Mouse (Mus musculus) gastrocnemius, adult 2 months (tissue): ENCODE results near the gene Ceacam2. TPM values are rescaled to one million over a fixed set of nuclear protein-coding genes. Genes with fewer than 3 reads are reported as not detected.
"Not testable (repeated sequence)": the region's sequence is repeated elsewhere in the genome, so short reads cannot be mapped to it uniquely, and the experiment has no call there.

Experiments
- DNase-seq: peaks from one replicate; pipeline ENCODE4 v3.0.0; 2022
- H3K27ac ChIP-seq: fragments of 200-600 bp; 2 replicates; pipeline ENCODE4 v1.8.1; 2022; ENCODE audit warnings: mild to moderate bottlenecking
- H3K4me3 ChIP-seq: fragments of 200-600 bp; 2 replicates; pipeline ENCODE4 v1.8.1; 2022; ENCODE audit warnings: mild to moderate bottlenecking, moderate library complexity
- CTCF ChIP-seq: fragments of 200-600 bp; IDR thresholded peaks from 2 replicates; pipeline ENCODE4 v1.8.1; 2022; ENCODE audit warnings: antibody characterized with exemption, mild to moderate bottlenecking, moderate library complexity
- intact Hi-C: fragments of 180-260 bp; cut with DNase I; formaldehyde crosslinking; loops from one replicate; pipeline ENCODE4 v1.15.1; 2025
- total RNA-seq, 2 experiments: library from RNA; stranded (reverse); gene quantifications; 2 replicates each; pipeline ENCODE4 v1.2.3; 2021

The Ceacam2 gene
- total RNA-seq, 2 experiments from 2014 or later: 0.43 to 1.4 TPM

DNA sequence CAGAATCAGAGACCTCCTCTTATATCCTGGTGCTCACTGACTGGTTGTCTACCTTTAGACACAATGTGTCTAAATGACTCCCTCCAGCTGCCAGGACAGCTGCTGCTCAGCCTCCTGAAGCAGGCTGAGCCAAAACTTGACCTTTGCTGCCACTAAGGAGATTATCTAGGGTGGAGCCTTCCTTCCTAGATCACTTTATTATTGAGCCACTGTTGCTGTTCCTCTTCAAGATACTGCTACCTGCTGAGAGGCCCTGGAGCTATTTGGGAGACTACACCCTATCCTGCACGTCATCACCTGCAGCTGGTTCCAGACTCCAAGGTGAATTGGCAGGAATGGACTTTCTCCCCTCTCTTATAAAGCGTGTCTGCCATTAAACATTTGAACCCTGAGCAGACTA is 8.8 kb downstream of the Ceacam2 start:
- Histone ChIP-seq H3K27ac (peak overlapping the region; percentile 59; the same call in 1 of the 2 replicates), H3K4me3 (no peak overlapping the region)
- DNase-seq: no peak
- TF ChIP-seq CTCF: no peak
- intact Hi-C loops: no loop called here

DNA sequence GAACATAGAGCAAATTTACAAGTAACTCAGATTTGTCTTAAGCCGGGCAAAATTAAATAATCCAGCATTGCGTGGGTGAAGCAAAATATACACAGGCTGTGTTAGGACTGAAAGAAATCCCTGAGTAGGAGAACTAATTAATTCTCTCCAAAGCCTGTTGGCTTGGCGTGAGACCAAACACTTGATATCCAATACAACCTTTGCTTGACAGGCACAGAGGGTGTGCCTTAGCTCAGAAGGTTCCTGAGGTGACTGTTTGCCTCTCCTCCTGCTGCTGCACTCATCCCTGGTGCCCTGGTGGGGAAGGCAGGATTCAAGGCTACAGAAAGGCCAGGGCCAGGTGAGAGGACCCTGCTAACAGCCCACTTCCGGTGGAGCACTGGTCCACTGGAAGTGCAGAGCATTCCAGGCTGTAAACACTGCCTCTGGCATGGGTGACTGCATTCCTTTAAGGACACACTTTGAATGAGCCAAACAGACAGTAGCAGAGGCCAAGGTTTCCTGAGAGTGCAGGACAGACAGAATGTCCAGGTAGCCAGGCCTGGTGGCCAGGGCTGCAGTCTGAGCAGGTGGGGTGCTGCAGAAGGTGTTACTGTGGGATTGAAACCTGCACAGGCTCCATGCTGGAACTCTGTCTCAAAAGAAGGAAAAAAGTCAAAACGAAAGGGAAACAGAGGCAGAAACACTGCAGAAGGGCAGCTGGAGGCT is 23.4 kb downstream of the Ceacam2 start:
- DNase-seq, intact Hi-C loops, H3K4me3 ChIP-seq, H3K27ac ChIP-seq: not testable (repeated sequence)

DNA sequence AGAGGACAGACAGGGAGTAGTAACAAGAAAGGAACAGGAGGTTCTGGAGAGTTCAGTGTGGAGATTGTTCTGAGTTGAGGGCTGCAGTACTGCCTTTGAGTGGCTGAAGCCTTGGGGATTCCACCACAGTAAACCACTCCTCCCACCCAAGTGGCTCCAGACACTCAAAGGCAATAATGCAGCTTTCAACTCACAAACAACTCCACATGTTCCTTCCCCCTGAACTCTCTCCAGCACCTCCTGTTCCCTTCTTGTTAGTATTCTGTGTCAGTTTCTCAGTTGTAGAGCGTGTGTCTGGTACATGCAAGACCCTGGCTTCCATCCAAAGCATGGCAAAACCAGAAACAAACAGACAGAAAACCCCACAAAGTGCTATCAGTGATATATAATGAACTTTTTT is 24.0 kb downstream of the Ceacam2 start:
- H3K27ac ChIP-seq, intact Hi-C loops, H3K4me3 ChIP-seq, DNase-seq: not testable (repeated sequence)

DNA sequence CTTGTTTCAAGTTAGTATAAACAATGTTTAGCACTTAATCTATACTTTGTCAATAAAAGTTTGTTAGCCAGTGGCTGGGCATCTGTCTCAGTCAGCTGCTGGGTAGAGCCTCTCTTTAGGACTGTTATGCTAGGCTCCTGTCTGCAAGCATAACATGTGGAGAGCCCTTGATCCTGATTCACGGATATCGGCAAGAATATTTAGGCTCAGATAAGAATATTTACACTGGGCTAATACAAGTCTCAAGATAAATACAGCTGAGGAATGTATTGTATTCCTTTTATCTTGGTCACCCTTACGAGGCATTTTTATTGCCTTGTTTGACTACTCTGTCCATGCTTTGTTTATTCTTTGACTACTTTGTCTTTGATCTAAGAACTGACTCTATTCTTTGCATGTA is 29.7 kb downstream of the Ceacam2 start:
- Histone ChIP-seq H3K27ac (no peak overlapping the region), H3K4me3 (no peak overlapping the region)
- TF ChIP-seq CTCF: no peak
- DNase-seq: no peak
- intact Hi-C loops: no loop called here

DNA sequence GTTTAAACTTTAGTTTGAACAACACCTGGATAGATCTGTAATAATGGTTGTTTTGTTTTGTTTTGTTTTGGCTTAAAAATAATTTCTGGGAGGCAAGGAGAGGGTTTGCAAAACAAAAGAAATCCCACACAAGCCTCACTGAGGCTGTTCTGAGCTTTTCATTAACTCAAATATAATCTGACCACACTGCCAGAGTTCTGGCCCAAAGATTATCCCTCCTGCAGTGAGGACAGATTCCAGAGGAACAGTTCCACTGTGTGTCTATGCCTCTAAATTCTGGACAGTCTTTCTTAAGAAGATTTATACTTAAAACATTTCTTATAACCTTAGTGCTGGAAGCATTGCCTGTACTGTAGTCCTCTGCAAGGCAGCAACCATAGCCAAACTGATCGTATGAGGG is 45.0 kb downstream of the Ceacam2 start:
- intact Hi-C loops: no loop called here
- TF ChIP-seq CTCF: no peak
- no peak for DNase-seq
- H3K4me3 ChIP-seq: no peak overlapping the region
- no peak overlapping the region for H3K27ac ChIP-seq

DNA sequence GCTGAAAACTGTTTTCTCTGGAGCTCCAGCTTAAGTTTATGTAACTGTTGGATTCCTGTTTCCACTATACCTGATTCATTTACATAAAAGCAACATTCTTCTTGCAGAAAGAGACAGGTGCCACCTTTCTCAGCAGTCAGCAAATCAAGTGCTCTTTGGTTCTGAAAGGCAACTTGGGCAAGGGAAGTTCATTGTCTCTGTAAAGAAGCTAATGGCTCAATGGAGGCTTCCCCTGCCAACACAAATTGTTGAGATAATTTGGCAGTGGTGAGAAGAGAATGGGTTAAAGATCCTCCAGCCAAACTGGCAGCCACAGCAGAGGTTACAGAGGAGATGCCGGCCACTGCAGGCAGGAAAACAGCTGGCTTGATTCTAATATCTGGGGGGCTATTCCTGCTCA is 49.0 kb downstream of the Ceacam2 start:
- intact Hi-C loops, H3K4me3 ChIP-seq, H3K27ac ChIP-seq, DNase-seq: not testable (repeated sequence)

DNA sequence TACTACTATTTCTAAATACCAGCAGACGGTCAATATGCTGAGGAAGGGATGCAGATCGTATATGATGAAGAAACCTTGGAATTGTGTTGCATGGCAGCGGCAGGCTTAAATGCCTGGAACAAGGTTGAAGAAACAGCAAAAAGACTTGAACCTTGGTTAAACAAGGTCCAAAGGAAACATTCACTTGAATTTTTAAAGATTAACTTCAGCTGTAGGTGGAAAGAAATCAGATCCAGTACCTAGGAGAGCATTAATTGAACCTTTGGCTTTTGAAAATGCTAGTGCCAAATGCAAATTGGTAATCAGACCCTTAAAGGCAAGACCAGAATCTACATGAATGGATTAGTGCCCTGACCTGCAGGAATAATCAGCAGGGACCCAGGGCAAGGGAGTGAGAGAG is 50.3 kb downstream of the Ceacam2 start:
- intact Hi-C loops, H3K27ac ChIP-seq, DNase-seq, H3K4me3 ChIP-seq: not testable (repeated sequence)

DNA sequence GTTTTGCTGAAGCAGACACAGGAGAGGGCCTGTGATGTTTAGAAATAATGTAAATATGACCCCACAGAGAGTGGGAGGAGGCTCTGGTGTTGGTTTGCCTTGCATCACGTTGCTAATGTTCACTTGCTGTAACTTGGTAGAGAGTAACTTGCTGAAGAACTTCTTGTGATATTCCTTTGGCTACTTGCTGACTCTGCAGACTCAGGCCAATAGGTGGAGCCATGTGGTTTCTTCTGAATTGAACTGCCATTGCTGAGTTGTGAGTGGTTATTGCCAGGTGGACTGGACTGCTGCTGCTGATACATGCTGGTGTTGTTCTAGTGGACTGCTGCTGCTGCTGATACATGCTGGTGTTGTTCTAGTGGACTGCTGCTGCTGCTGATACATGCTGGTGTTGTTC is 53.5 kb downstream of the Ceacam2 start:
- TF ChIP-seq CTCF: peak; percentile 57
- DNase-seq: no peak

DNA sequence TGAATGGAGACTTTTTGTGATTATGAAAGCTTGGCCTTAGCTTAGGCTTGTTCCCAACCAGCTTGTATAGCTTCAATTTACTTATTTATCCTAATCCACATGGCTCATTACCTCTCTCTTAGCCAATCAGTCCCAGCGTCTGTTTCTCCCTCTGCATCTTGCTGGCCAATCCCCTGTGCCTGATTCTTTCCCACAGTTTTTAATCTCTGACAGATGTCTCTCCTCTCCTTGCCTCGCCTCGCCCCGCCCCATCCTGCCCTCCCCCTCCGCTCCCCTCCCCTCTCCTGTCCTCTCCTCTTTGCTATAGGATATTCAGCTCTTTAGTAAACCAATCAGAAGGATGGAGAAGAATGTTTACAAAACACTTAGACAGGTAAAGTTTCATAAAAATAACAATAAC is 54.6 kb downstream of the Ceacam2 start:
- intact Hi-C loops: loop anchor here (2.0 kb wide), 1 partner anchor 116 kb away; no protein-coding TSS in a partner anchor
- TF ChIP-seq CTCF: no peak
- DNase-seq: no peak
- no peak overlapping the region for H3K4me3 ChIP-seq
- no peak overlapping the region for H3K27ac ChIP-seq

More for the DNA sequence above, 53.5 kb downstream of the Ceacam2 start:
- Histone ChIP-seq H3K27ac (no peak overlapping the region), H3K4me3 (no peak overlapping the region)
- intact Hi-C loops: no loop called here

DNA sequence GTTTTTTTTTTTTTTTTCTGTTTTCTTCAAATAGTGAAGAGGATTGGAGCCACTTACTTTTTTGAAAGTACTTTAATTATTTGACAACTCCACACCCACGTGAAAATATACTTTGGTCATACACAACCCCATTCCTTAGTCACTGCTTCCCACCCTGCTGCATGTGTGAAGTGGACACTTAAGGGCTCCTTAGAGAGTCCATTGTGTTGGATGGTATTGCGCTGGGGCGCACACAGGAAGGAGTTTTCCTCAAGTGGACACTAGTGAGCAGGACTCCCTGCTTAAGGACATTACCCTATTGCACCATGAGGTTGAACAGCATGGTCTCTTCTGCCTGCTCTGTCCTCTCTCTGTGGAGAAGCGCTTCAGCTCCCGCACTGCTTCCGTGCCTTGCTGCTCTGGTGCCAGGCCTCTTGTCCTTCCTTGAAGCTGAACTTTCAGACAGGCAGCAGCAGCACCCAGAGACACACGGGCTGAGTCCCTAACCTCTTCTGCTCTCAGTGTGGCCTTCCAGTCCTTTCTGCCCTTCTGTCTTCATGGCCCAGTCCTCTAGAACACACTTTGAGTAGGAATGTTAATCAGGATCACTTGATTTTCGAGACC is 56.4 kb downstream of the Ceacam2 start:
- intact Hi-C loops: no loop called here
- no peak for TF ChIP-seq CTCF
- no peak overlapping the region for H3K27ac ChIP-seq
- DNase-seq: no peak
- no peak overlapping the region for H3K4me3 ChIP-seq

DNA sequence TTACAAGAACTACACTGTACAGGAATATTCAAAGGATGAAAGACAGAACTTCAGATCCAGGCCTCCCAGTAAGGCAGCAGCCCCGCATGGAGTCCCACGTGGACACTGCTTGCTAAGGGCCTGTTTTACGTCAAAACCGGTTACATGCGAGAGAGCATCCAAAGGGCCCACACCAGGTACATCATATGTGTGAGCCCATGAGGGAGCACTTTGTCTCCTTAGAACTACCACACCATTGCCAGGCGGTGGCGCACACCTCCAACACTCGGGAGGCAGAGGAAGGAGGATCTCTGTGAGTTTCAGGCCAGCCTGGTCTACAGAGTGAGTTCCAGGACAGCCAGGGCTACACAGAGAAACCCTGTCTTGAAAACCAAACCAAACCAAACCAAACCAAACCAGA is 58.9 kb downstream of the Ceacam2 start:
- H3K27ac ChIP-seq, DNase-seq, H3K4me3 ChIP-seq, intact Hi-C loops: not testable (repeated sequence)

DNA sequence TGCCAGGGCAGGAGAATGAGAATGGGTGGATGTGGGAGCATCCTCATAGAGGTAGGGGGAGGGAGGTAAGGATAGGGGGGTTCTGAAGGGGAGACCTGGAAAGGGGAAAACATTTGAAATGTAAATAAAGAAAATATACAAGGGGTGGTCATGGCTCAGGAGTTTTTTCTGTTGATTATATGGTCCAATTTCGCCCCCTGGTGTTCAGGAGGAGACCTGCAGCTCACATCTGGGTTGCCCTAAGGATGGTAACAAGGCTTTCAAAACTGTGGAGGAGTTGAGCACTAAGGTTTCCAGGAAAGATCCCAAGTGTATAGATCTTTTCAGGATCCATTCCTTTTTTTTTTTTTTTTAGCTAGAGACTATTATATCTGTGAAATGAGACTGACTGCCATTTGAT is 60.2 kb downstream of the Ceacam2 start:
- TF ChIP-seq CTCF: peak; percentile 84
- peak; percentile 44 for DNase-seq
- intact Hi-C loops: loop anchor here (1.0 to 5.0 kb wide), 2 partner anchors 55 to 58 kb away; partner anchors contain the start of gene Ceacam2
- H3K4me3 ChIP-seq: no peak overlapping the region
- no peak overlapping the region for H3K27ac ChIP-seq

DNA sequence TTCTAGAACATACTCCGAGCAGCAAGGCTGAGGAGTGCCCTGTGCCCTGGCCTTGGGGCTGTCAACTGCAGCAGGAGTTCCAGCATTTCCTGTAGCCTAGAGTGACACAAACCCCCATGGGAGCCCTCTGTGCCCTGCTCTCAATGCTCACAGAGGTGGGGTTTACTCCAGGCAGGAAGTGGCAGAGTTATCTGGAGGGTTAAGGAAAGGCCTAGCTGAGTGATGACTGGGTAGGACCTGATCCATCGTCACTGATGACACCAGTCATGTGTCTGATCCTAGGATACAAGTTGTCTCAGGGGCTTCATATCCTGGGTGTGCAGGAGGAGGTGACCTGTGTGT is 61.9 kb downstream of the Ceacam2 start:
- Histone ChIP-seq H3K4me3 (peak overlapping the region; percentile 66), H3K27ac (peak overlapping the region; percentile 81)
- intact Hi-C loops: loop anchor here (5.0 kb wide), 1 partner anchor 60 kb away; the partner anchor contains the start of gene Ceacam2
- DNase-seq: not testable (repeated sequence)

DNA sequence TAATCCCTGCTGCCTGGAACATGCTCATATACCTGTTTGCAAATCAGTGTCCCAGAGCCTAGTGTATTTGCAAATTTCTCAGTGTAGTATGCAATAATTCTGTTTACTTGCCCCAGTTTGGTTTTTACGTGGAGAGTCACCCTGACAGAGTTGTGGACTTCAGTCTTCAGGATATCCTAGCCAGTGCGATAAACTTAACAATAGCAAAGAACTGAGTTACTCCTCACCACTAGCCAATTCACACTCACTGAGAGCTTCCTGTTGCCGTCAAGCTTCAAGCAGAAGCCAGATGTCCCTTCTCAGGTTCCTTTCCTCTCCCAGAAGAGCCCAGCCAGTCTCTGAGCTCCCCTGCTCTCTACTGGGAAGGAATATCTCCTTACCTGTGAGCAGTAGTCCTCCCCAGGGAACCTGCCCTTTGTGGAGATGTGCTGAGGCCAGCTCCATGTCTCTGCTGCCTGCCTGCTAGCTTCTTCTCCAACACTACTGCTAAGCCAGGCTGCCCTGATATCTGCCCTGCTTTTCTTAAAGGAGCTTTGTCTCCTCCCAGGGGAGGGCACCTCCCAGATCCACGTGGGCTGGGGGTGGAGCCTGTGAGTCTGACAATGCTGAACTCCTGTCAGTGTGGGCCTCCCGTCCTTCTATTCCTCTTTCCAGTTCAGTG is 62.4 kb downstream of the Ceacam2 start, which contains the start of gene Ceacam1:
TSS of gene Ceacam1 (minus strand) at position 513 of the 661 bp plus-strand sequence.
- H3K4me3 ChIP-seq: peak within 1 kb of the TSS; percentile 66
- intact Hi-C loops: loop anchor here (5.0 kb wide), 1 partner anchor 60 kb away; the partner anchor contains the start of gene Ceacam2
- H3K27ac ChIP-seq: peak within 1 kb of the TSS; percentile 81
- DNase-seq: peak; percentile 62

DNA sequence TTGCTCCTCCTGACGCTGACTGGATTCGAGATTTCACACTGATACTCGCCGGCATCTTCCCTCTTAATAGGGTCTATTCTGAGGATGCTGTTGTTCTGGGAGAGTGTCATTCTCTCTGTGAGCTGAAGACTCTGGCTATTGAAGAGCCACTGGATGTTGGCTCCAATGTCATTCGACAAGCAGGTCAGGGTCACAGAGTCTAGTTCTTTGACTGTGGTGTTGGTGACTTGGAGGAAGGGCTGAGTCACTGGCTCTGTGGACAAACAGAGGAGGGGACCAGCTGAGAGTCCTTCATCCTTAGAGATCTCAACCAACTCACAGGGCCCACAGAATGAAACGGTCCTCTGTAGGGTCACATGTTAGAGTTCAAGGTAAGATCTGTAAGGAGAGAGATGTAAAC is 67.8 kb downstream of the Ceacam2 start:
- intact Hi-C loops, DNase-seq, H3K27ac ChIP-seq, H3K4me3 ChIP-seq: not testable (repeated sequence)
